Mouse (Mus musculus) hindbrain, embryonic 16.5 days (tissue): ENCODE data around the gene Map4. TPM values are rescaled to one million over a fixed set of nuclear protein-coding genes. Genes with fewer than 3 reads are reported as not detected.

Experiments used
- ATAC-seq: fragments of 200-750 bp; cut with Nextera tagmentation; 2 replicates; pipeline ENCODE4 v1.8.0; 2017; ENCODE audit warnings: moderate TSS enrichment, moderate library complexity
- H3K27ac ChIP-seq: fragments of 300-500 bp; sonication (generic); 2 replicates; pipeline ENCODE4 v1.5.1; 2014; ENCODE audit warnings: low read depth, mild to moderate bottlenecking, control low read depth, low read length, moderate library complexity
- H3K27me3 ChIP-seq: fragments of 300-500 bp; sonication (generic); replicated peaks from 2 replicates; pipeline ENCODE4 v1.6.1; 2014; ENCODE audit warnings: low read length; ENCODE audit not compliant: control insufficient read depth, insufficient read depth
- H3K36me3 ChIP-seq: fragments of 300-500 bp; sonication (generic); 2 replicates; pipeline ENCODE4 v1.6.1; 2014; ENCODE audit warnings: mild to moderate bottlenecking, low read length, moderate library complexity, mixed read lengths; ENCODE audit not compliant: control insufficient read depth, insufficient read depth
- H3K4me1 ChIP-seq: fragments of 300-500 bp; sonication (generic); 2 replicates; pipeline ENCODE4 v1.6.1; 2014; ENCODE audit warnings: low read depth, low read length; ENCODE audit not compliant: control insufficient read depth, insufficient read depth
- H3K4me2 ChIP-seq: fragments of 300-500 bp; sonication (generic); 2 replicates; pipeline ENCODE4 v1.6.1; 2014; ENCODE audit warnings: mild to moderate bottlenecking, low read length, control low read depth, moderate library complexity
- H3K4me3 ChIP-seq: fragments of 300-500 bp; sonication (generic); 2 replicates; pipeline ENCODE4 v1.5.1; 2014; ENCODE audit warnings: mild to moderate bottlenecking, low read length, control low read depth, moderate library complexity
- H3K9ac ChIP-seq: fragments of 300-500 bp; sonication (generic); 2 replicates; pipeline ENCODE4 v1.6.1; 2014; ENCODE audit warnings: low read depth, mild to moderate bottlenecking, control low read depth, low read length, moderate library complexity
- H3K9me3 ChIP-seq: fragments of 300-500 bp; sonication (generic); 2 replicates; pipeline ENCODE4 v1.6.1; 2014; ENCODE audit warnings: mild to moderate bottlenecking, low read length, moderate library complexity; ENCODE audit not compliant: control insufficient read depth
- WGBS: fragments of 180-500 bp; shearing (Covaris S2); extraction: QIAGEN DNeasy Blood & Tissue Kit; methylation state at CpG from one replicate; pipeline ENCODE4 v1.1.7; 2014; 5-methylcytosine and 5-hydroxymethylcytosine counted together
- polyA plus RNA-seq: library from polyadenylated mRNA; unstranded; fragments of >200 nt; fragmentation: Nextera tagmentation; extraction: Ambion mirVana; gene quantifications from 2 replicates; pipeline ENCODE4 v1.2.1, GENCODE M21; 2015

The Map4 gene
- polyA plus RNA-seq, 1 experiment from 2014 or later = 206 TPM

GRCm38 (mm10) chr9:110045763-110046377 lies 114.6 kb downstream of the Map4 start:
- ATAC-seq = no peak
- H3K9ac ChIP-seq = no peak overlapping the region
- no peak overlapping the region for H3K4me3 ChIP-seq
- no peaks in the 10 kb centered on the region for H3K36me3 ChIP-seq
- H3K4me1 ChIP-seq = peaks cover 5% of the 10 kb centered on the region; the same call in 1 of the 2 replicates
- no peaks in the 10 kb centered on the region for H3K9me3 ChIP-seq
- no peak overlapping the region for H3K4me2 ChIP-seq
- no peak overlapping the region for H3K27ac ChIP-seq
- no peaks in the 10 kb centered on the region for H3K27me3 ChIP-seq

- H3K27ac ChIP-seq = no peak overlapping the region
- H3K4me2 ChIP-seq = no peak overlapping the region
- no peak overlapping the region for H3K4me3 ChIP-seq
- H3K36me3 ChIP-seq = no peaks in the 10 kb centered on the region
- no peaks in the 10 kb centered on the region for H3K27me3 ChIP-seq
- no peak overlapping the region for H3K9ac ChIP-seq
- ATAC-seq = no peak
- H3K4me1 ChIP-seq = peaks cover 14% of the 10 kb centered on the region
- no peaks in the 10 kb centered on the region for H3K9me3 ChIP-seq
These were observed 116.0 kb downstream of the Map4 start for GRCm38 (mm10) chr9:110047260-110047659.

GRCm38 (mm10) chr9:110047857-110048256 lies 116.6 kb downstream of the Map4 start:
- no peaks in the 10 kb centered on the region for H3K9me3 ChIP-seq
- H3K36me3 ChIP-seq = no peaks in the 10 kb centered on the region
- WGBS = 18% methylated on average over 3 of the region's 3 CpGs
- H3K27ac ChIP-seq = no peak overlapping the region
- H3K9ac ChIP-seq = no peak overlapping the region
- peaks cover 19% of the 10 kb centered on the region for H3K4me1 ChIP-seq
- no peaks in the 10 kb centered on the region for H3K27me3 ChIP-seq
- H3K4me3 ChIP-seq = no peak overlapping the region
- ATAC-seq = no peak
- H3K4me2 ChIP-seq = no peak overlapping the region

GRCm38 (mm10) chr9:110051184-110051583 lies 119.9 kb downstream of the Map4 start:
- Histone ChIP-seq H3K4me1 (peaks cover 32% of the 10 kb centered on the region), H3K27ac (peak overlapping the region; percentile 11; the same call in 1 of the 2 replicates), H3K27me3 (no peaks in the 10 kb centered on the region), H3K9me3 (no peaks in the 10 kb centered on the region), H3K4me3 (no peak overlapping the region), H3K9ac (no peak overlapping the region), H3K36me3 (no peaks in the 10 kb centered on the region), H3K4me2 (peak overlapping the region; percentile 64)
- no peak for ATAC-seq

- no peaks in the 10 kb centered on the region for H3K36me3 ChIP-seq
- peak overlapping the region; percentile 64 for H3K4me2 ChIP-seq
- no peaks in the 10 kb centered on the region for H3K27me3 ChIP-seq
- H3K4me1 ChIP-seq = peaks cover 32% of the 10 kb centered on the region
- H3K4me3 ChIP-seq = peak overlapping the region; percentile 47
- ATAC-seq = peak; percentile 39; the same call in 1 of the 2 replicates
- H3K27ac ChIP-seq = peak overlapping the region; percentile 90
- no peaks in the 10 kb centered on the region for H3K9me3 ChIP-seq
- WGBS = 7% methylated on average over 23 of the region's 23 CpGs
- H3K9ac ChIP-seq = peak overlapping the region; percentile 72
These were observed 120.8 kb downstream of the Map4 start for GRCm38 (mm10) chr9:110051869-110052661.

GRCm38 (mm10) chr9:110052951-110053304 lies 121.7 kb downstream of the Map4 start:
- Histone ChIP-seq H3K4me3 (peak overlapping the region; percentile 47), H3K9me3 (no peaks in the 10 kb centered on the region), H3K27ac (peak overlapping the region; percentile 90), H3K27me3 (no peaks in the 10 kb centered on the region), H3K36me3 (no peaks in the 10 kb centered on the region), H3K9ac (peak overlapping the region; percentile 50), H3K4me1 (peaks cover 28% of the 10 kb centered on the region), H3K4me2 (peak overlapping the region; percentile 64)
- peak; percentile 18; the same call in 1 of the 2 replicates for ATAC-seq
- WGBS = 23% methylated on average over 4 of the region's 4 CpGs

GRCm38 (mm10) chr9:110053305-110054079 lies 122.2 kb downstream of the Map4 start:
- no peaks in the 10 kb centered on the region for H3K9me3 ChIP-seq
- H3K4me3 ChIP-seq = peak overlapping the region; percentile 47
- no peaks in the 10 kb centered on the region for H3K36me3 ChIP-seq
- H3K27ac ChIP-seq = peak overlapping the region; percentile 90
- peak overlapping the region; percentile 64 for H3K4me2 ChIP-seq
- 8% methylated on average over 8 of the region's 8 CpGs for WGBS
- no peaks in the 10 kb centered on the region for H3K27me3 ChIP-seq
- H3K4me1 ChIP-seq = peaks cover 27% of the 10 kb centered on the region
- peak overlapping the region; percentile 50 for H3K9ac ChIP-seq
- peak; percentile 86 for ATAC-seq

- H3K4me3 ChIP-seq = peak overlapping the region; percentile 47
- ATAC-seq = peak; percentile 59; the same call in 1 of the 2 replicates
- H3K36me3 ChIP-seq = no peaks in the 10 kb centered on the region
- peak overlapping the region; percentile 90 for H3K27ac ChIP-seq
- WGBS = 11% methylated on average over 2 of the region's 2 CpGs
- peak overlapping the region; percentile 64 for H3K4me2 ChIP-seq
- H3K9me3 ChIP-seq = no peaks in the 10 kb centered on the region
- H3K4me1 ChIP-seq = peaks cover 27% of the 10 kb centered on the region
- H3K9ac ChIP-seq = peak overlapping the region; percentile 19; the same call in 1 of the 2 replicates
- no peaks in the 10 kb centered on the region for H3K27me3 ChIP-seq
These were observed 122.8 kb downstream of the Map4 start for GRCm38 (mm10) chr9:110054080-110054421.

- peaks cover 27% of the 10 kb centered on the region for H3K4me1 ChIP-seq
- H3K4me3 ChIP-seq = peak overlapping the region; percentile 47
- peak overlapping the region; percentile 64 for H3K4me2 ChIP-seq
- H3K36me3 ChIP-seq = no peaks in the 10 kb centered on the region
- no peak overlapping the region; the same call in 1 of the 2 replicates for H3K9ac ChIP-seq
- H3K27me3 ChIP-seq = no peaks in the 10 kb centered on the region
- no peak for ATAC-seq
- H3K9me3 ChIP-seq = no peaks in the 10 kb centered on the region
- WGBS = 28% methylated on average over 3 of the region's 3 CpGs
- peak overlapping the region; percentile 36 for H3K27ac ChIP-seq
These were observed 123.5 kb downstream of the Map4 start for GRCm38 (mm10) chr9:110054781-110055180.
